Mouse (Mus musculus): ENCODE measurements around the gene Sox12. TPM values are rescaled to one million over a fixed set of nuclear protein-coding genes. Genes with fewer than 3 reads are reported as not detected.
A peak's percentile ranks its signal among the peaks of the same experiment; 100 is the strongest.

Gene Sox12
- polyA plus RNA-seq, 1 experiment from 2014 or later = 7.7 TPM

GRCm38 (mm10) chr2:152415786-152416185, 17.9 kb upstream of the Sox12 start:
- Histone ChIP-seq H3K27me3 (no peaks in the 10 kb centered on the region), H3K9ac (no peak overlapping the region), H3K4me3 (replicated peaks) (peak overlapping the region; percentile 63; the same call in 1 of the 2 replicates), H3K36me3 (no peaks in the 10 kb centered on the region), H3K4me1 (peaks cover 26% of the 10 kb centered on the region), H3K4me2 (replicated peaks) (peak overlapping the region; percentile 81), H3K9me3 (replicated peaks) (0 out of 2 replicates have a peak, but pooled peaks cover 5% of the 10 kb centered on the region), H3K27ac (replicated peaks) (peak overlapping the region; percentile 98)
- no peak for ATAC-seq (ENCODE audit: insufficient number of reproducible peaks, low FRiP score, low TSS enrichment, low read depth)
- WGBS = 87% methylated on average over 3 of the region's 3 CpGs

GRCm38 (mm10) chr2:152415287-152415686, 17.4 kb upstream of the Sox12 start, which contains the start of gene 6820408C15Rik:
Gene 6820408C15Rik, plus strand, starts transcription at chr2:152415587.
- H3K9me3 ChIP-seq (replicated peaks) = 0 out of 2 replicates have a peak, but pooled peaks cover 5% of the 10 kb centered on the region
- 20% methylated on average over 4 of the region's 4 CpGs for WGBS
- peak within 1 kb of the TSS; percentile 98 for H3K27ac ChIP-seq (replicated peaks)
- peaks cover 31% of the 10 kb centered on the region for H3K4me1 ChIP-seq
- no peaks in the 10 kb centered on the region for H3K36me3 ChIP-seq
- H3K27me3 ChIP-seq = no peaks in the 10 kb centered on the region
- H3K4me3 ChIP-seq (replicated peaks) = peak within 1 kb of the TSS; percentile 63
- peak within 1 kb of the TSS; percentile 96 for H3K9ac ChIP-seq
- no peak for ATAC-seq (ENCODE audit: insufficient number of reproducible peaks, low FRiP score, low TSS enrichment, low read depth)
- H3K4me2 ChIP-seq (replicated peaks) = peak within 1 kb of the TSS; percentile 81

DNA sequence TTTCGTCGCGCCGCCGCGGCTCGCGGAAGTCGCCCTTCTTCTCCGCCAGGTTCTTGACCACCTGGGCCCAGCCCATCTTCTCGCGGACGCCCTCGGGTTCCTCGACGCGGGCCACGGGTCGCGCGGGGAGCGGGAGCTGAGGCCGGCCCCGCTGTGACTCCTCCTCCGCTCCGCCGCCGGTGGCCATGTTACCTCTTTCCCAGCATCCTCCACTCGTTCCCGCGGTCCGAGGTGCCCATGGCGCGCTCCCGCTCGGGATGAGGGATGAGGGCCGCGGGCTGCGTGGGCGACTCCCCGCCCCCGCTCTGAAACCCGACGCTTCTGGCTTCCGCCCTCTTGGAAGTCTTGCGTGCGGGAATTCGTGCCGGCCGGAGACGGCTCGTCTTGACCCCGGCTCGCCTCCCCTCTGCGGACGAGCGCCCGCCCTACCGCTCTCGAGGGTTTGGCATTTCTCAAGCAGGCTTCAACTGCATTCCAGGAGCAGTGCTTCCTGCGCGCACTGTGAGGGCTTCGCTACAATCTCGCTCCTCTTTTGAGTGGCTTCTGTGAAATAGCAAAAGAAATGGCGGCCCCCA, 16.8 kb upstream of the Sox12 start, which contains the start of gene Zcchc3:
Zcchc3 (minus strand) TSS at position 437 of the 575 bp plus-strand sequence.
- peak within 1 kb of the TSS; percentile 63 for H3K4me3 ChIP-seq (replicated peaks)
- H3K4me2 ChIP-seq (replicated peaks) = peak within 1 kb of the TSS; percentile 81
- H3K4me1 ChIP-seq = peaks cover 35% of the 10 kb centered on the region
- H3K36me3 ChIP-seq = no peaks in the 10 kb centered on the region
- peak; percentile 84 for ATAC-seq (ENCODE audit: insufficient number of reproducible peaks, low FRiP score, low TSS enrichment, low read depth)
- 0 out of 2 replicates have a peak, but pooled peaks cover 5% of the 10 kb centered on the region for H3K9me3 ChIP-seq (replicated peaks)
- WGBS = under 1% methylated on average over 65 of the region's 65 CpGs
- peak within 1 kb of the TSS; percentile 98 for H3K27ac ChIP-seq (replicated peaks)
- H3K9ac ChIP-seq = peak within 1 kb of the TSS; percentile 96
- no peaks in the 10 kb centered on the region for H3K27me3 ChIP-seq

GRCm38 (mm10) chr2:152413765-152414584, 16.1 kb upstream of the Sox12 start:
- Histone ChIP-seq H3K27me3 (no peaks in the 10 kb centered on the region), H3K36me3 (no peaks in the 10 kb centered on the region), H3K4me1 (peaks cover 38% of the 10 kb centered on the region), H3K4me3 (replicated peaks) (peak overlapping the region; percentile 63), H3K4me2 (replicated peaks) (peak overlapping the region; percentile 81), H3K27ac (replicated peaks) (peak overlapping the region; percentile 98), H3K9me3 (replicated peaks) (0 out of 2 replicates have a peak, but pooled peaks cover 5% of the 10 kb centered on the region), H3K9ac (peak overlapping the region; percentile 96)
- under 1% methylated on average over 86 of the region's 86 CpGs for WGBS
- ATAC-seq (ENCODE audit: insufficient number of reproducible peaks, low FRiP score, low TSS enrichment, low read depth) = no peak

- Histone ChIP-seq H3K9me3 (replicated peaks) (0 out of 2 replicates have a peak, but pooled peaks cover 5% of the 10 kb centered on the region), H3K9ac (peak overlapping the region; percentile 96), H3K4me2 (replicated peaks) (peak overlapping the region; percentile 81), H3K27me3 (no peaks in the 10 kb centered on the region), H3K4me3 (replicated peaks) (peak overlapping the region; percentile 63), H3K4me1 (peaks cover 38% of the 10 kb centered on the region), H3K27ac (replicated peaks) (peak overlapping the region; percentile 98), H3K36me3 (no peaks in the 10 kb centered on the region)
- 2% methylated on average over 21 of the region's 21 CpGs for WGBS
- no peak for ATAC-seq (ENCODE audit: insufficient number of reproducible peaks, low FRiP score, low TSS enrichment, low read depth)
Observed at GRCm38 (mm10) chr2:152413158-152413764, 15.4 kb upstream of the Sox12 start.

DNA sequence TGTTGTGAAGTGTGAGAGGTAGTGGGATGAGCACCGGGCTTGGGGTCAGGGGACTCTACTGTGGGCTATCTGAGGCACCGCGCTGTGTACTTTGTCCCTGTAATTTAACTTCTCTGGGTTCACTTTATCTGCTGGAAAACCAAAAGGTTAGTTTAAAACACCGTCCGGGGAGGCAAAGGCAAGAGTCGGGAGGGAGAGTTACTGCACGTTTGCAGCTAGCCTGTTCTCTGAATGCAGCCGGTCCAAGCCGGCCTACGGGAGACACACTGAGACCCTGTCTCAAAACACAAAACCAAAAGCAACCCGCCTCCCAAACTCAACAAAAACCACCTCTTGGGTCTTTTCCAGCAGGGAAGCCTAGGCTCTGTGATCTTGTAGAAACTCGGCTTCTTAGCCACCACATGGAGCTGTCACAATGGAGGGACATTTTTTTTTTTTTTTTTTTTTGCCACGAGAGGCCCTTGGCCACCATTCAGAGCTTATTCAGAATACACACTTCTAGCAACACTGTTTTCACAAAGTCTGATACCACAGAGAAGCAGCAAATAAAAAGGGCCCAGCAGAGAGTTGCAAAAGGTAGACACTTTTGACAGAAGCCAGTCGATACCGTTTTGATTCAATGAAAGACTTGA, 14.8 kb upstream of the Sox12 start:
- no peaks in the 10 kb centered on the region for H3K27me3 ChIP-seq
- H3K4me3 ChIP-seq (replicated peaks) = peak overlapping the region; percentile 63
- 0 out of 2 replicates have a peak, but pooled peaks cover 5% of the 10 kb centered on the region for H3K9me3 ChIP-seq (replicated peaks)
- 4% methylated on average over 15 of the region's 15 CpGs for WGBS
- ATAC-seq (ENCODE audit: insufficient number of reproducible peaks, low FRiP score, low TSS enrichment, low read depth) = no peak
- peak overlapping the region; percentile 96 for H3K9ac ChIP-seq
- H3K4me1 ChIP-seq = peaks cover 38% of the 10 kb centered on the region
- H3K27ac ChIP-seq (replicated peaks) = peak overlapping the region; percentile 98
- peak overlapping the region; percentile 81 for H3K4me2 ChIP-seq (replicated peaks)
- H3K36me3 ChIP-seq = no peaks in the 10 kb centered on the region

DNA sequence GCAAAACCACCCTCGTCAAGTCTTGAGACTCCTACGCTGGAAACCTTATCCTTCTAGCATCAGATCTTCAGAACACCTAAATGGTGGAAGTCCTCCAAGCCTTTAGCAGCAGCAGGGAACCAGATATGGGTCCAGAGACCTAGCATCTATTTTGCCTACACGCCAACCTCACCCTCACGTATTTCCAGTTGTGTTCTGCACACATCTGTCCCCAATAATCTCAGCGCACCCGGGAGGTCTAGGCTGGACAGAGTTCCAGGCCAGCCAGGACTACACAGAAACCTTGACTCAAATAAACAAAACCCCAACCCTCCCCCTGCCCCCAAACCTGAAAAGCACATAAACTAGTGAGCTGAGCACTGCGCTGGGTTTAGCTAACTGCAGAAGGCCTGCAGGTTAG, 13.6 kb upstream of the Sox12 start:
- 0 out of 2 replicates have a peak, but pooled peaks cover 5% of the 10 kb centered on the region for H3K9me3 ChIP-seq (replicated peaks)
- WGBS = 10% methylated on average over 7 of the region's 7 CpGs
- H3K9ac ChIP-seq = peak overlapping the region; percentile 13; the same call in 1 of the 2 replicates
- ATAC-seq (ENCODE audit: insufficient number of reproducible peaks, low FRiP score, low TSS enrichment, low read depth) = 0 out of 2 replicates have a peak, but pooled peaks have one; percentile 0
- H3K27me3 ChIP-seq = no peaks in the 10 kb centered on the region
- H3K4me2 ChIP-seq (replicated peaks) = peak overlapping the region; percentile 81
- H3K4me3 ChIP-seq (replicated peaks) = peak overlapping the region; percentile 63
- peak overlapping the region; percentile 98 for H3K27ac ChIP-seq (replicated peaks)
- H3K4me1 ChIP-seq = peaks cover 40% of the 10 kb centered on the region
- no peaks in the 10 kb centered on the region for H3K36me3 ChIP-seq

DNA sequence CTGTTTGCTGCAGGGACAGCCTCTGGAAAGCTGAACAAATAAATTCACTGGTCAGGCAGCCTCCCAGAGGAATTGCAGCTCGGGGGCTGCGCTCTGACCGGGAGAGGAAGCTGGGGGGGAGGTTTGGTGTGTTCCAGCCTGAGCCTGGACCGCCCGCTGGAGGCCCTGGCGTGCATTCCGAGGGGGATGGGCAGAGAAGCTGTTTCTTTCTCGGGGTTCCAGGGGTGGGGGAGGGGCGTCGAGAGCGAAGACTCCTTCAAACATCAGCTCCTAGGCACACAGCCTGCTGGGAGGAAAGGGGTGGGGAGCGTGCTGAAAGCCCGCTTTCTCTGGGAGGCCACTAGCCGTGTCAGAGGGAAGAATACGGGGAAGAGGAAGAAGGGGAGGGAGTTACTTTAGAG, 13.1 kb upstream of the Sox12 start:
- Histone ChIP-seq H3K9me3 (replicated peaks) (0 out of 2 replicates have a peak, but pooled peaks cover under 1% of the 10 kb centered on the region), H3K4me2 (replicated peaks) (peak overlapping the region; percentile 81), H3K27me3 (no peaks in the 10 kb centered on the region), H3K4me3 (replicated peaks) (peak overlapping the region; percentile 63), H3K27ac (replicated peaks) (peak overlapping the region; percentile 98), H3K36me3 (no peaks in the 10 kb centered on the region), H3K4me1 (peaks cover 44% of the 10 kb centered on the region), H3K9ac (peak overlapping the region; percentile 13; the same call in 1 of the 2 replicates)
- WGBS = 1% methylated on average over 14 of the region's 15 CpGs
- ATAC-seq (ENCODE audit: insufficient number of reproducible peaks, low FRiP score, low TSS enrichment, low read depth) = peak; percentile 78

DNA sequence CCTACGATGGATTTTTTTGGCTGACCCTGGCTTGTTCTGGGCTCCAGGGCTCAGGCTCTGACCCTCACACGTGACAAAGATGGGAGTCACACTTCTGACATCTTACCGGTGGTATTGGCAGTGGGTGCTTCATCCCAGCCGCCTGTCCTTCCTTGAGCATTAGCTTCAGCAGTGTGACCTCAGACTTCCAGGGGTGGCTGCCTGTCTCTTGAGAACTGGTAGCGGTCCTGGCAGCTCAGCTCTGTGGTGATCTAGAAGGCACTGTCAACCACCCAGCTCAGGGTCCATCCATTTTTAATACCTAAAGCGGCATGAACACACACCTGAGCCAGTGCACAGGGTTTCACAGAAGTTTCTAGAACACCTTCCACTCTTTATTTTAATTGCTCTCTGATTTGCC, 11.9 kb upstream of the Sox12 start:
- Histone ChIP-seq H3K27ac (replicated peaks) (peak overlapping the region; percentile 98), H3K36me3 (no peaks in the 10 kb centered on the region), H3K4me3 (replicated peaks) (no peak overlapping the region), H3K4me2 (replicated peaks) (no peak overlapping the region), H3K9ac (no peak overlapping the region), H3K4me1 (peaks cover 47% of the 10 kb centered on the region), H3K27me3 (no peaks in the 10 kb centered on the region), H3K9me3 (replicated peaks) (no peaks in the 10 kb centered on the region)
- 77% methylated on average over 6 of the region's 6 CpGs for WGBS
- no peak for ATAC-seq (ENCODE audit: insufficient number of reproducible peaks, low FRiP score, low TSS enrichment, low read depth)

DNA sequence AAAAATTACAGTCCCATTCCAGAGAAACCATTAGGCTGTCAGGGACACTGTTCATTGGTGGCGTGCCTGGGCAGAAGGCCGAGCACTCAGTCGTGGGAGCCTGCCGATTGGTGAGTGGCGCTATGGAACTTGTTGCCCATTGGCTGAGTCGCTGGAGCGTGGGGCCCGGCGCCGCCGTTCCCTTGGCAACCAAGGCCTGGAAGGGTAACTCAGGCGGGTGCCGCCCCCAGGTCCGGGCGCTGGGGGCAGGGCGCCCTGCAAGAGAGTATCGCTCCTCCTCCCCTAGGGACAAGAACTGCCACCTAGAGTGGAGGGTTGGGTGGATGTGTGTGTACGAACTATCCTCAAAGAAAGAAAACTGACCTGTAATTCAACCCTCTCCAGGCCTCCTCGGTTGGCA, 8.3 kb upstream of the Sox12 start:
- H3K9ac ChIP-seq = 0 out of 2 replicates have a peak overlapping the region, but pooled peaks have one; percentile 7

More for the DNA sequence above, 8.3 kb upstream of the Sox12 start:
- 0% methylated on average over 19 of the region's 19 CpGs for WGBS
- H3K4me1 ChIP-seq = peaks cover 31% of the 10 kb centered on the region
- no peaks in the 10 kb centered on the region for H3K9me3 ChIP-seq (replicated peaks)
- H3K36me3 ChIP-seq = no peaks in the 10 kb centered on the region
- H3K27me3 ChIP-seq = no peaks in the 10 kb centered on the region
- H3K27ac ChIP-seq (replicated peaks) = peak overlapping the region; percentile 60
- H3K4me2 ChIP-seq (replicated peaks) = peak overlapping the region; percentile 56
- H3K4me3 ChIP-seq (replicated peaks) = peak overlapping the region; percentile 39
- ATAC-seq (ENCODE audit: insufficient number of reproducible peaks, low FRiP score, low TSS enrichment, low read depth) = peak; percentile 93
